Mouse (Mus musculus) lung, adult 2 months (tissue): ENCODE measurements around the gene Gm37240.

Source experiments
- CTCF ChIP-seq: fragments of 200-500 bp; IDR thresholded peaks from 2 replicates; pipeline ENCODE4 v1.5.1; 2011; ENCODE audit warnings: mild to moderate bottlenecking, low read length, control low read depth; ENCODE audit not compliant: insufficient read depth
- POLR2A ChIP-seq: fragments of 200-500 bp; IDR thresholded peaks from 2 replicates; pipeline ENCODE4 v1.6.1; 2011; ENCODE audit warnings: low read depth, mild to moderate bottlenecking, control low read depth, low read length, borderline replicate concordance; ENCODE audit errors: extremely low read depth

DNA sequence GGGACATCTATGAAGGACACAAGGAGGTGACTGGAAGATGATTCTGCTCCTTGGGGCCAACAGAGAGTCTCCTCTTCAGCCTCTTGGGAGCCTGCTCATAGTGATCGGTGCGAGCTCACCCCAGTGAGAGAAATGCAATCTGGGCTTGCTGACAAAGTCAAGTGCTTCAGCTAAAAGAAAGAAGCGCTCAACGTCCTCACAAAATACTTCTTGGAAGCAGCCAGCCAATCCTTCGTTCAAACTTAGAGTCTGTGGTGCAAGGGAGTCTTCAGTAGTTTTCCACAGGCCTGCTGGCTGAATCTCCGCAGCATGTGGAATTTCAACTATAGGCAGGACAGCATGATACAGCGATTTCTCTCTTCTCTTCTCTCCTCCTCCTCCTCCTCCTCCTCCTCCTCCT, 680.8 kb downstream of the Gm37240 start:
- TF ChIP-seq CTCF (no peak), POLR2A (no peak)
